Mouse (Mus musculus): Measurements from ENCODE around the gene Tomm40. TPM values are rescaled to one million over a fixed set of nuclear protein-coding genes. Genes with fewer than 3 reads are reported as not detected.

The Tomm40 gene
- total RNA-seq, 2 experiments from 2014 or later = 129 to 131 TPM

GRCm38 (mm10) chr7:19713598-19713997 is 1.6 kb downstream of the Tomm40 start:
- intact Hi-C loops (cut with DNase I) = loop anchor here (1.0 kb wide), 1 partner anchor 44 kb away; no protein-coding TSS in a partner anchor
- DNase-seq = no peak

GRCm38 (mm10) chr7:19713196-19713595 is 2.0 kb downstream of the Tomm40 start:
- intact Hi-C loops (cut with DNase I) = loop anchor here (1.0 kb wide), 1 partner anchor 44 kb away; no protein-coding TSS in a partner anchor

GRCm38 (mm10) chr7:19712414-19712813 is 2.8 kb downstream of the Tomm40 start:
- intact Hi-C loops (cut with DNase I) = no loop called here
- DNase-seq = no peak

More at GRCm38 (mm10) chr7:19713196-19713595, 2.0 kb downstream of the Tomm40 start:
- peak in 1 of 2 experiments; percentile 48 for DNase-seq

GRCm38 (mm10) chr7:19710650-19711049 is 4.6 kb downstream of the Tomm40 start:
- intact Hi-C loops (cut with DNase I) = no loop called here
- no peak for DNase-seq

GRCm38 (mm10) chr7:19705271-19705670 is 10.0 kb downstream of the Tomm40 start:
- intact Hi-C loops (cut with DNase I) = no loop called here
- DNase-seq = no peak

GRCm38 (mm10) chr7:19704475-19704874 is 10.8 kb downstream of the Tomm40 start:
- no peak for DNase-seq
- intact Hi-C loops (cut with DNase I) = no loop called here

GRCm38 (mm10) chr7:19702859-19703555 is 12.2 kb downstream of the Tomm40 start:
- DNase-seq = no peak
- intact Hi-C loops (cut with DNase I) = no loop called here

GRCm38 (mm10) chr7:19701069-19701761 is 14.0 kb downstream of the Tomm40 start:
- intact Hi-C loops (cut with DNase I) = loop anchor here (1.0 kb wide), 1 partner anchor 32 kb away; no protein-coding TSS in a partner anchor
- peak; percentile 85 to 89 for DNase-seq

- intact Hi-C loops (cut with DNase I) = loop anchor here (1.0 kb wide), 1 partner anchor 31 kb away; no protein-coding TSS in a partner anchor
- no peak for DNase-seq
Measured at GRCm38 (mm10) chr7:19700299-19701068, 14.8 kb downstream of the Tomm40 start.

GRCm38 (mm10) chr7:19699827-19700148 is 15.4 kb downstream of the Tomm40 start:
- no peak for DNase-seq
- intact Hi-C loops (cut with DNase I) = no loop called here

GRCm38 (mm10) chr7:19698907-19699826 is 16.1 kb downstream of the Tomm40 start, which contains the start of gene Apoe:
Gene Apoe, minus strand, starts transcription at chr7:19699188.
- peak; percentile 72 to 74 for DNase-seq
- intact Hi-C loops (cut with DNase I) = no loop called here

- DNase-seq = no peak
- intact Hi-C loops (cut with DNase I) = no loop called here
Measured at GRCm38 (mm10) chr7:19697949-19698906, 17.0 kb downstream of the Tomm40 start.

GRCm38 (mm10) chr7:19696336-19696873 is 18.8 kb downstream of the Tomm40 start:
- intact Hi-C loops (cut with DNase I) = no loop called here
- no peak for DNase-seq

- DNase-seq = no peak
- intact Hi-C loops (cut with DNase I) = no loop called here
Measured at GRCm38 (mm10) chr7:19695881-19696280, 19.4 kb downstream of the Tomm40 start.

GRCm38 (mm10) chr7:19695213-19695594 is 20.0 kb downstream of the Tomm40 start:
- DNase-seq = no peak
- intact Hi-C loops (cut with DNase I) = no loop called here

GRCm38 (mm10) chr7:19694336-19695212 is 20.7 kb downstream of the Tomm40 start:
- DNase-seq = peak in 1 of 2 experiments; percentile 37
- intact Hi-C loops (cut with DNase I) = no loop called here

- intact Hi-C loops (cut with DNase I) = no loop called here
- DNase-seq = peak; percentile 53 to 68
Measured at GRCm38 (mm10) chr7:19693421-19693820, 21.8 kb downstream of the Tomm40 start.
